Mouse (Mus musculus): ENCODE data around the gene Vkorc1l1. TPM values are rescaled to one million over a fixed set of nuclear protein-coding genes. Genes with fewer than 3 reads are reported as not detected.
"Not testable (repeated sequence)": the region's sequence is repeated elsewhere in the genome, so short reads cannot be mapped to it uniquely, and the experiment has no call there.

Gene Vkorc1l1
- polyA plus RNA-seq, 1 experiment from 2014 or later, result 31.3 TPM

GRCm38 (mm10) chr5:129919320-129919719 is 22.4 kb upstream of the Vkorc1l1 start:
- Histone ChIP-seq H3K27ac (replicated peaks) (no peak overlapping the region), H3K27me3 (no peaks in the 10 kb centered on the region), H3K9me3 (no peaks in the 10 kb centered on the region), H3K4me3 (no peak overlapping the region), H3K9ac (no peak overlapping the region), H3K4me1 (replicated peaks) (no peaks in the 10 kb centered on the region), H3K4me2 (no peak overlapping the region), H3K36me3 (no peaks in the 10 kb centered on the region)
- WGBS, result 68% methylated on average over 8 of the region's 8 CpGs
- ATAC-seq (ENCODE audit: low FRiP score, low read depth), result no peak

GRCm38 (mm10) chr5:129921972-129922371 is 19.8 kb upstream of the Vkorc1l1 start:
- H3K9me3 ChIP-seq, result no peaks in the 10 kb centered on the region
- 92% methylated on average over 4 of the region's 4 CpGs for WGBS
- no peak overlapping the region for H3K9ac ChIP-seq
- H3K36me3 ChIP-seq, result no peaks in the 10 kb centered on the region
- no peak overlapping the region for H3K4me2 ChIP-seq
- no peaks in the 10 kb centered on the region for H3K27me3 ChIP-seq
- ATAC-seq (ENCODE audit: low FRiP score, low read depth), result no peak
- H3K4me1 ChIP-seq (replicated peaks), result no peaks in the 10 kb centered on the region
- no peak overlapping the region for H3K4me3 ChIP-seq
- no peak overlapping the region for H3K27ac ChIP-seq (replicated peaks)

GRCm38 (mm10) chr5:129924820-129925452 is 16.8 kb upstream of the Vkorc1l1 start:
- H3K27ac ChIP-seq (replicated peaks), result no peak overlapping the region
- ATAC-seq (ENCODE audit: low FRiP score, low read depth), result no peak
- H3K4me1 ChIP-seq (replicated peaks), result no peaks in the 10 kb centered on the region
- H3K9me3 ChIP-seq, result no peaks in the 10 kb centered on the region
- H3K9ac ChIP-seq, result no peak overlapping the region
- no peak overlapping the region for H3K4me2 ChIP-seq
- no peaks in the 10 kb centered on the region for H3K27me3 ChIP-seq
- H3K36me3 ChIP-seq, result no peaks in the 10 kb centered on the region
- no peak overlapping the region for H3K4me3 ChIP-seq
- 92% methylated on average over 8 of the region's 8 CpGs for WGBS

- Histone ChIP-seq H3K9me3 (no peaks in the 10 kb centered on the region), H3K27ac (replicated peaks) (no peak overlapping the region), H3K9ac (no peak overlapping the region), H3K4me3 (no peak overlapping the region), H3K4me2 (no peak overlapping the region), H3K27me3 (no peaks in the 10 kb centered on the region), H3K36me3 (no peaks in the 10 kb centered on the region), H3K4me1 (replicated peaks) (no peaks in the 10 kb centered on the region)
- 84% methylated on average over 5 of the region's 5 CpGs for WGBS
- no peak for ATAC-seq (ENCODE audit: low FRiP score, low read depth)
Measured at GRCm38 (mm10) chr5:129925933-129926332, 15.8 kb upstream of the Vkorc1l1 start.

GRCm38 (mm10) chr5:129929924-129930855 is 11.6 kb upstream of the Vkorc1l1 start:
- Histone ChIP-seq H3K27me3 (no peaks in the 10 kb centered on the region), H3K9me3 (no peaks in the 10 kb centered on the region), H3K4me3 (no peak overlapping the region), H3K27ac (replicated peaks) (no peak overlapping the region), H3K4me2 (no peak overlapping the region), H3K9ac (no peak overlapping the region), H3K36me3 (no peaks in the 10 kb centered on the region), H3K4me1 (replicated peaks) (no peaks in the 10 kb centered on the region)
- ATAC-seq (ENCODE audit: low FRiP score, low read depth), result no peak
- whole genome bisulfite sequencing, result 49% methylated on average over 9 of the region's 9 CpGs

- no peaks in the 10 kb centered on the region for H3K27me3 ChIP-seq
- no peaks in the 10 kb centered on the region for H3K4me1 ChIP-seq (replicated peaks)
- H3K9me3 ChIP-seq, result no peaks in the 10 kb centered on the region
- H3K4me2 ChIP-seq, result no peak overlapping the region
- no peak for ATAC-seq (ENCODE audit: low FRiP score, low read depth)
- no peak overlapping the region for H3K9ac ChIP-seq
- no peak overlapping the region for H3K27ac ChIP-seq (replicated peaks)
- H3K36me3 ChIP-seq, result no peaks in the 10 kb centered on the region
- WGBS, result 54% methylated on average over 4 of the region's 4 CpGs
- H3K4me3 ChIP-seq, result no peak overlapping the region
Measured at GRCm38 (mm10) chr5:129936941-129937340, 4.8 kb upstream of the Vkorc1l1 start.

- Histone ChIP-seq H3K4me1 (replicated peaks) (peaks cover 10% of the 10 kb centered on the region), H3K9me3 (no peaks in the 10 kb centered on the region), H3K36me3 (no peaks in the 10 kb centered on the region), H3K4me3 (no peak overlapping the region), H3K4me2 (no peak overlapping the region), H3K27ac (replicated peaks) (no peak overlapping the region), H3K9ac (no peak overlapping the region), H3K27me3 (no peaks in the 10 kb centered on the region)
- ATAC-seq (ENCODE audit: low FRiP score, low read depth), result no peak
- 71% methylated on average over 2 of the region's 2 CpGs for WGBS
Measured at GRCm38 (mm10) chr5:129940281-129940680, 1.5 kb upstream of the Vkorc1l1 start.

GRCm38 (mm10) chr5:129940736-129941494 is 855 bp upstream of the Vkorc1l1 start:
- H3K9ac ChIP-seq, result peak overlapping the region; percentile 32; the same call in 1 of the 2 replicates
- WGBS, result 9% methylated on average over 9 of the region's 9 CpGs
- ATAC-seq (ENCODE audit: low FRiP score, low read depth), result no peak

GRCm38 (mm10) chr5:129942073-129942939 is 536 bp downstream of the Vkorc1l1 start:
- peak; percentile 49 for ATAC-seq (ENCODE audit: low FRiP score, low read depth)
- not testable (repeated sequence) for H3K36me3 ChIP-seq; H3K27me3 ChIP-seq; H3K9me3 ChIP-seq; H3K4me1 ChIP-seq (replicated peaks)
- H3K4me2 ChIP-seq, result peak overlapping the region; percentile 60
- peak overlapping the region; percentile 71 for H3K9ac ChIP-seq
- H3K27ac ChIP-seq (replicated peaks), result peak overlapping the region; percentile 65
- peak overlapping the region; percentile 58 for H3K4me3 ChIP-seq
- under 1% methylated on average over 40 of the region's 82 CpGs for WGBS

More at GRCm38 (mm10) chr5:129940736-129941494, 855 bp upstream of the Vkorc1l1 start:
- Histone ChIP-seq H3K27ac (replicated peaks) (peak overlapping the region; percentile 75), H3K27me3 (no peaks in the 10 kb centered on the region), H3K4me2 (peak overlapping the region; percentile 57), H3K4me1 (replicated peaks) (peaks cover 10% of the 10 kb centered on the region), H3K36me3 (no peaks in the 10 kb centered on the region), H3K4me3 (peak overlapping the region; percentile 58), H3K9me3 (no peaks in the 10 kb centered on the region)

GRCm38 (mm10) chr5:129943402-129943801 is 1.6 kb downstream of the Vkorc1l1 start:
- H3K36me3 ChIP-seq, result no peaks in the 10 kb centered on the region
- ATAC-seq (ENCODE audit: low FRiP score, low read depth), result no peak
- 0 out of 2 replicates have a peak overlapping the region, but pooled peaks have one; percentile 15 for H3K4me2 ChIP-seq
- no peak overlapping the region for H3K4me3 ChIP-seq
- 89% methylated on average over 1 of the region's 1 CpGs for WGBS
- no peaks in the 10 kb centered on the region for H3K27me3 ChIP-seq
- no peak overlapping the region for H3K9ac ChIP-seq
- H3K4me1 ChIP-seq (replicated peaks), result peaks cover 10% of the 10 kb centered on the region
- H3K27ac ChIP-seq (replicated peaks), result no peak overlapping the region
- H3K9me3 ChIP-seq, result no peaks in the 10 kb centered on the region

GRCm38 (mm10) chr5:129947528-129948033 is 5.8 kb downstream of the Vkorc1l1 start:
- Histone ChIP-seq H3K4me1 (replicated peaks) (peaks cover 10% of the 10 kb centered on the region), H3K4me3 (no peak overlapping the region), H3K27ac (replicated peaks) (no peak overlapping the region), H3K27me3 (no peaks in the 10 kb centered on the region), H3K9me3 (no peaks in the 10 kb centered on the region), H3K9ac (no peak overlapping the region), H3K36me3 (no peaks in the 10 kb centered on the region), H3K4me2 (no peak overlapping the region)
- ATAC-seq (ENCODE audit: low FRiP score, low read depth), result no peak
- WGBS, result 98% methylated on average over 2 of the region's 2 CpGs

Measured in hindbrain, embryonic 15.5 days (tissue).